ENCODE assay signal across 9 mouse cellular contexts in the genomic region with DNA sequence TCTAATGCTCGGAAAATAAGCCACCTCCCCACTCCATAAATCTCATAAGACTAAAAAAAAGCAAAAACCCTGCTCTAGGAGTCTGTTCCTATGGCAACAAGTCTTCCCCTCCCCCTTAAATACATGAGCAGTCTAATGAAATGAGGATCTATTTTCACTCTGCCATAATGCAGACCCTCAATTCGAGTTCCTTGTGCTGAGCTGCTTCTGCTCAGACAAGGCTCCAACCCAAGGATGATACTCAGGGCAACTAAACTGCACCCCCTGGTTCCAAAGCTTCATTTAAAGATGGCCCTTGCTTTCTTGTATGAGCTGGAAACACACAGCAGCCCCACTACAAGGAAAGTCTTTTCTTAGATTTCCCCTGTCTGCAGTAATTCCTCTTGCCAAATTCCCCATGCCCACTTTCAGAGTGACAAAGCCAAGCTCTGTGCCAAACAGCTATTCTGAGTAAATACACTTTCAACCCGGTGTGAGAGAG. TPM values are rescaled to one million over a fixed set of nuclear protein-coding genes. Genes with fewer than 3 reads are reported as not detected.
A peak's percentile ranks its signal among the peaks of the same experiment; 100 is the strongest.
DNase-seq lines count a peak whose midpoint lies in the region; ATAC-seq and TF ChIP-seq lines count a peak whose summit lies in the region.
"Had no signal": no experiment of that assay in that cellular context is flagged by ENCODE, and none has a peak within 500 bp of the region (broad histone marks: within the 10 kb centered on the region; RNA-seq: fewer than 3 reads in every experiment).

No protein-coding gene starts in this region.

- H3K27me3 ChIP-seq in kidney, postnatal 0 days (ENCODE audit: insufficient read depth, low read length) = no peaks in the 10 kb centered on the region
- H3K27me3 ChIP-seq in hindbrain, embryonic 16.5 days (replicated peaks; ENCODE audit: control insufficient read depth, insufficient read depth, low read length) = no peaks in the 10 kb centered on the region
- no peaks in the 10 kb centered on the region for H3K27me3 ChIP-seq in midbrain, postnatal 0 days (ENCODE audit: insufficient read depth, low read length)

- H3K4me3 ChIP-seq in kidney, postnatal 0 days (replicated peaks; ENCODE audit: low read depth, low read length) = no peak overlapping the region
- no peak overlapping the region for H3K4me3 ChIP-seq in hindbrain, embryonic 16.5 days (ENCODE audit: low read length)
- H3K4me3 ChIP-seq in midbrain, postnatal 0 days (ENCODE audit: low read depth, low read length) = no peak overlapping the region

- no peak for TF ChIP-seq CTCF in kidney, postnatal 0 days (IDR thresholded peaks at IDR 0.05; ENCODE audit: low read depth)
- 0 out of 2 replicates have a peak, but pooled peaks have one; percentile 1 for TF ChIP-seq CTCF in midbrain, postnatal 0 days (IDR thresholded peaks at IDR 0.05)

- ATAC-seq in kidney, postnatal 0 days (replicated peaks; ENCODE audit: low FRiP score, low read depth) = 0 out of 2 replicates have a peak, but pooled peaks have one; percentile 17
- ATAC-seq in hindbrain, embryonic 16.5 days = peak; percentile 76
- peak; percentile 82 for ATAC-seq in midbrain, postnatal 0 days (ENCODE audit: low FRiP score)

- H3K9me3 ChIP-seq in kidney, postnatal 0 days (replicated peaks; ENCODE audit: low read length) = no peaks in the 10 kb centered on the region
- no peaks in the 10 kb centered on the region for H3K9me3 ChIP-seq in hindbrain, embryonic 16.5 days (ENCODE audit: control insufficient read depth, low read length)
- H3K9me3 ChIP-seq in midbrain, postnatal 0 days (ENCODE audit: low read length) = no peaks in the 10 kb centered on the region

- peak; percentile 79 for DNase-seq in kidney, postnatal 0 days (ENCODE audit: low spot score)
- DNase-seq in kidney, adult 11 months = no peak
- peak; percentile 49 for DNase-seq in embryo, embryonic 11.5 days (ENCODE audit: low read depth, low spot score)
- DNase-seq in midbrain, postnatal 0 days (ENCODE audit: low spot score) = peak; percentile 84
- DNase-seq in adrenal gland, adult 18-20 months (ENCODE audit: low spot score in 2 of 2) = no peak
- DNase-seq in gastrocnemius, adult 18-20 months (ENCODE audit: low spot score) = no peak
- DNase-seq in right cerebral cortex, adult 18-20 months = no peak

- no peak overlapping the region for H3K4me2 ChIP-seq in kidney, postnatal 0 days (ENCODE audit: low read length)
- H3K4me2 ChIP-seq in hindbrain, embryonic 16.5 days (ENCODE audit: low read length) = peak overlapping the region; percentile 42
- peak overlapping the region; percentile 25; the same call in 1 of the 2 replicates for H3K4me2 ChIP-seq in midbrain, postnatal 0 days (ENCODE audit: low read depth, low read length, poor library complexity, severe bottlenecking)

- WGBS in kidney, postnatal 0 days = 17% methylated on average over 3 of the region's 3 CpGs
- WGBS in hindbrain, embryonic 16.5 days = 11% methylated on average over 3 of the region's 3 CpGs
- WGBS in midbrain, postnatal 0 days = 17% methylated on average over 3 of the region's 3 CpGs

- H3K9ac ChIP-seq in kidney, postnatal 0 days (ENCODE audit: low read depth, low read length) = no peak overlapping the region
- H3K9ac ChIP-seq in hindbrain, embryonic 16.5 days (ENCODE audit: low read depth, low read length) = no peak overlapping the region
- H3K9ac ChIP-seq in midbrain, postnatal 0 days (replicated peaks; ENCODE audit: low read length, poor library complexity, severe bottlenecking) = no peak overlapping the region

- H3K36me3 ChIP-seq in kidney, postnatal 0 days (ENCODE audit: insufficient read depth, low read length) = no peaks in the 10 kb centered on the region
- H3K36me3 ChIP-seq in hindbrain, embryonic 16.5 days (ENCODE audit: control insufficient read depth, insufficient read depth, low read length) = no peaks in the 10 kb centered on the region
- no peaks in the 10 kb centered on the region for H3K36me3 ChIP-seq in midbrain, postnatal 0 days (ENCODE audit: insufficient read depth, low read length)

- no peak overlapping the region for H3K27ac ChIP-seq in kidney, postnatal 0 days
- H3K27ac ChIP-seq in hindbrain, embryonic 16.5 days (ENCODE audit: low read depth, low read length) = peak overlapping the region; percentile 83
- H3K27ac ChIP-seq in midbrain, postnatal 0 days (ENCODE audit: low read depth, low read length) = peak overlapping the region; percentile 76

- H3K4me1 ChIP-seq in kidney, postnatal 0 days (replicated peaks; ENCODE audit: insufficient read depth, low read length) = peaks cover 18% of the 10 kb centered on the region; the same call in 1 of the 2 replicates
- H3K4me1 ChIP-seq in hindbrain, embryonic 16.5 days (ENCODE audit: control insufficient read depth, insufficient read depth, low read depth, low read length) = peaks cover 24% of the 10 kb centered on the region
- peaks cover 10% of the 10 kb centered on the region for H3K4me1 ChIP-seq in midbrain, postnatal 0 days (ENCODE audit: insufficient read depth, low read length)

RNA-seq across cellular contexts. Expression of a gene that starts 13.4 kb away (rescaled TPM):
- 12.1 and 14.1 TPM in 2 replicates for polyA plus RNA-seq in kidney, postnatal 0 days (2015; fragmentation: Nextera tagmentation; extraction: Ambion mirVana)
- 40.9 and 42.3 TPM in 2 replicates for polyA plus RNA-seq in hindbrain, embryonic 16.5 days (2015; fragmentation: Nextera tagmentation; extraction: Ambion mirVana)
- total RNA-seq in midbrain, postnatal 0 days (2014; rRNA removed) = 91.6 and 98.7 TPM in 2 replicates
- polyA plus RNA-seq in midbrain, postnatal 0 days (2015; fragmentation: Nextera tagmentation; extraction: Ambion mirVana) = 42.7 and 45.5 TPM in 2 replicates
- 10 to 100 TPM; 28.9 to 34.6 TPM for total RNA-seq in adrenal gland, adult 18-20 months (2021)
- total RNA-seq in gastrocnemius, adult 18-20 months (2021) = 10 to 100 TPM; 13.5 to 17.3 TPM

RNA-seq across cellular contexts. Expression of a gene that starts 35.5 kb away (rescaled TPM):
- polyA plus RNA-seq in kidney, postnatal 0 days (2015; fragmentation: Nextera tagmentation; extraction: Ambion mirVana) = 2.8 and 3.0 TPM in 2 replicates
- 15.4 and 19.3 TPM in 2 replicates for polyA plus RNA-seq in hindbrain, embryonic 16.5 days (2015; fragmentation: Nextera tagmentation; extraction: Ambion mirVana)
- 38.4 and 68.5 TPM in 2 replicates for total RNA-seq in midbrain, postnatal 0 days (2014; rRNA removed)
- polyA plus RNA-seq in midbrain, postnatal 0 days (2015; fragmentation: Nextera tagmentation; extraction: Ambion mirVana) = 18.2 and 19.7 TPM in 2 replicates
- total RNA-seq in adrenal gland, adult 18-20 months (2021) = under 1 TPM; 0.33 to 0.42 TPM
- total RNA-seq in gastrocnemius, adult 18-20 months (2021) = under 1 TPM; 0.18 to 0.19 TPM
- total RNA-seq: common myeloid progenitor, adult 5-6 weeks had no signal

RNA-seq across cellular contexts. Expression of a gene that starts 52.2 kb away (rescaled TPM):
- 6.0 and 6.7 TPM in 2 replicates for polyA plus RNA-seq in kidney, postnatal 0 days (2015; fragmentation: Nextera tagmentation; extraction: Ambion mirVana)
- 6.1 and 6.3 TPM in 2 replicates for polyA plus RNA-seq in hindbrain, embryonic 16.5 days (2015; fragmentation: Nextera tagmentation; extraction: Ambion mirVana)
- 2.1 and 2.9 TPM in 2 replicates for total RNA-seq in midbrain, postnatal 0 days (2014; rRNA removed)
- polyA plus RNA-seq in midbrain, postnatal 0 days (2015; fragmentation: Nextera tagmentation; extraction: Ambion mirVana) = 3.9 and 4.8 TPM in 2 replicates
- 1 to 10 TPM; 1.4 to 1.7 TPM for total RNA-seq in adrenal gland, adult 18-20 months (2021)
- under 1 TPM; 0.53 to 0.66 TPM for total RNA-seq in gastrocnemius, adult 18-20 months (2021)

Comparison
In these comparisons a context has a peak if more than half of its experiments do, and no peak if none do; other contexts are left out.
1. DNase-seq: peak in kidney, postnatal 0 days (single experiment), embryo, embryonic 11.5 days (single experiment) and midbrain, postnatal 0 days (single experiment); none in kidney, adult 11 months (single experiment), adrenal gland, adult 18-20 months (0 of 2), gastrocnemius, adult 18-20 months (single experiment) and right cerebral cortex, adult 18-20 months (single experiment).
2. ATAC-seq: peak in every context shown above with its lines; median percentile 82 in midbrain, postnatal 0 days; 76 in hindbrain, embryonic 16.5 days; 17 in kidney, postnatal 0 days.
3. RNA of a gene that starts 35.5 kb away (total RNA-seq): 38.4 to 68.5 TPM in midbrain, postnatal 0 days; 0.33 to 0.42 TPM in adrenal gland, adult 18-20 months and 0.18 to 0.19 TPM in gastrocnemius, adult 18-20 months; every median in the first group is over 10 times any median in the second.